Mouse (Mus musculus) testis, adult 2 months (tissue): ENCODE results near the gene Vmn1r56.
"Not testable (repeated sequence)": the region's sequence is repeated elsewhere in the genome, so short reads cannot be mapped to it uniquely, and the experiment has no call there.

Source experiments
- CTCF ChIP-seq: fragments of 200-500 bp; IDR thresholded peaks from 2 replicates; pipeline ENCODE4 v1.5.1; 2012; ENCODE audit warnings: low read depth, mild to moderate bottlenecking, inconsistent platforms, low read length, moderate library complexity; ENCODE audit not compliant: control insufficient read depth, insufficient read depth, insufficient replicate concordance
- POLR2A ChIP-seq: fragments of 200-500 bp; IDR thresholded peaks from 2 replicates; pipeline ENCODE4 v1.6.1; 2012; ENCODE audit warnings: low read depth, mild to moderate bottlenecking, inconsistent platforms, low read length, moderate library complexity; ENCODE audit not compliant: control insufficient read depth

- not testable (repeated sequence) for TF ChIP-seq CTCF, POLR2A
Observed at GRCm38 (mm10) chr7:5218193-5218592, 21.6 kb upstream of the Vmn1r56 start, which contains the start of gene Vmn1r57.
